ENCODE assay signal across 8 mouse cellular contexts in genomic region chr11:11788521-11788974, GRCm38 (mm10). TPM values are rescaled to one million over a fixed set of nuclear protein-coding genes. Genes with fewer than 3 reads are reported as not detected.
DNase-seq lines count a peak whose midpoint lies in the region; ATAC-seq and TF ChIP-seq lines count a peak whose summit lies in the region.

No protein-coding gene starts in this region.

- H3K4me1 ChIP-seq in bone marrow macrophage, adult 2 months (ENCODE audit: control insufficient read depth, insufficient read depth, low read length): peaks cover 19% of the 10 kb centered on the region
- no peaks in the 10 kb centered on the region for H3K4me1 ChIP-seq in embryonic fibroblast, embryonic 13.5 days (ENCODE audit: control insufficient read depth, insufficient read depth, low read length)
- no peaks in the 10 kb centered on the region for H3K4me1 ChIP-seq in heart, embryonic 10.5 days
- no peaks in the 10 kb centered on the region for H3K4me1 ChIP-seq in kidney, embryonic 14.5 days (ENCODE audit: control insufficient read depth, insufficient read depth, low read length)
- H3K4me1 ChIP-seq in limb, embryonic 15.5 days: no peaks in the 10 kb centered on the region

- H3K9ac ChIP-seq in kidney, embryonic 14.5 days (ENCODE audit: low read depth, low read length): no peak overlapping the region
- H3K9ac ChIP-seq in limb, embryonic 15.5 days: no peak overlapping the region

- peak overlapping the region; percentile 31; the same call in 1 of the 2 replicates for H3K4me2 ChIP-seq in kidney, embryonic 14.5 days (replicated peaks; ENCODE audit: low read depth, low read length)
- peak overlapping the region; percentile 31 for H3K4me2 ChIP-seq in limb, embryonic 15.5 days

- under 1% methylated on average over 8 of the region's 8 CpGs for WGBS in heart, embryonic 10.5 days
- 1% methylated on average over 8 of the region's 8 CpGs for WGBS in kidney, embryonic 14.5 days
- 1% methylated on average over 8 of the region's 8 CpGs for WGBS in limb, embryonic 15.5 days

- H3K79me2 ChIP-seq in C2C12 (ENCODE audit: control insufficient read depth, insufficient read depth): no peaks in the 10 kb centered on the region

- peak; percentile 97 for ATAC-seq in kidney, embryonic 14.5 days (ENCODE audit: low FRiP score, low TSS enrichment)
- peak; percentile 76 for ATAC-seq in limb, embryonic 15.5 days (ENCODE audit: insufficient number of reproducible peaks, low FRiP score, low TSS enrichment, low read depth)

- H3K9me3 ChIP-seq in heart, embryonic 10.5 days: no peaks in the 10 kb centered on the region
- H3K9me3 ChIP-seq in kidney, embryonic 14.5 days (ENCODE audit: control insufficient read depth, low read length): no peaks in the 10 kb centered on the region
- no peaks in the 10 kb centered on the region for H3K9me3 ChIP-seq in limb, embryonic 15.5 days

- H3ac ChIP-seq in C2C12 (ENCODE audit: control insufficient read depth, insufficient read length, low read depth): no peak overlapping the region

- no peak overlapping the region for H3K27ac ChIP-seq in bone marrow macrophage, adult 2 months (ENCODE audit: insufficient read depth, low read depth, low read length)
- H3K27ac ChIP-seq in embryonic fibroblast, embryonic 13.5 days (ENCODE audit: insufficient read depth, low read length): no peak overlapping the region
- no peak overlapping the region for H3K27ac ChIP-seq in heart, embryonic 10.5 days
- no peak overlapping the region for H3K27ac ChIP-seq in kidney, embryonic 14.5 days (ENCODE audit: low read depth, low read length)
- no peak overlapping the region for H3K27ac ChIP-seq in limb, embryonic 15.5 days

- TF ChIP-seq CTCF in C2C12 (IDR thresholded peaks at IDR 0.05; ENCODE audit: control insufficient read depth, insufficient read depth, insufficient read length): peak; percentile 56
- TF ChIP-seq CTCF in bone marrow macrophage, adult 2 months (IDR thresholded peaks at IDR 0.05; ENCODE audit: low read depth, low read length): peak; percentile 45
- TF ChIP-seq CTCF in embryonic fibroblast, embryonic 13.5 days (IDR thresholded peaks at IDR 0.05; ENCODE audit: borderline replicate concordance, insufficient read depth, low read length): peak; percentile 55; the same call in 1 of the 2 replicates

- no peaks in the 10 kb centered on the region for H3K36me3 ChIP-seq in C2C12 (ENCODE audit: control insufficient read depth, insufficient read depth)
- no peaks in the 10 kb centered on the region for H3K36me3 ChIP-seq in heart, embryonic 10.5 days
- no peaks in the 10 kb centered on the region for H3K36me3 ChIP-seq in kidney, embryonic 14.5 days (ENCODE audit: control insufficient read depth, insufficient read depth, low read length)
- H3K36me3 ChIP-seq in limb, embryonic 15.5 days: no peaks in the 10 kb centered on the region

- DNase-seq in heart, embryonic 10.5 days (ENCODE audit: low spot score): peak; percentile 90
- peak; percentile 32 to 67 for DNase-seq in monocyte, adult 2 months (ENCODE audit: low read depth in 1 of 2, low spot score in 2 of 2)
- peak; percentile 53 to 70 for DNase-seq in spleen, postnatal 14 days (ENCODE audit: low spot score in 2 of 2)

- H3K79me3 ChIP-seq in C2C12 (ENCODE audit: low read depth): no peaks in the 10 kb centered on the region

- no peak for TF ChIP-seq POLR2A in bone marrow macrophage, adult 2 months (IDR thresholded peaks at IDR 0.05; ENCODE audit: borderline replicate concordance, low read depth, low read length)
- TF ChIP-seq POLR2A in embryonic fibroblast, embryonic 13.5 days (IDR thresholded peaks at IDR 0.05; ENCODE audit: low read depth, low read length): no peak

- H3K27me3 ChIP-seq in C2C12 (ENCODE audit: control insufficient read depth, insufficient read depth, insufficient read length): peaks cover 10% of the 10 kb centered on the region
- H3K27me3 ChIP-seq in heart, embryonic 10.5 days (ENCODE audit: insufficient read depth, poor library complexity, severe bottlenecking): no peaks in the 10 kb centered on the region
- H3K27me3 ChIP-seq in kidney, embryonic 14.5 days (ENCODE audit: control insufficient read depth, insufficient read depth, low read length): no peaks in the 10 kb centered on the region
- no peaks in the 10 kb centered on the region for H3K27me3 ChIP-seq in limb, embryonic 15.5 days

- no peak overlapping the region for H3K4me3 ChIP-seq in C2C12 (ENCODE audit: insufficient read depth, poor library complexity, severe bottlenecking)
- no peak overlapping the region for H3K4me3 ChIP-seq in bone marrow macrophage, adult 2 months (ENCODE audit: insufficient read depth, low read length)
- H3K4me3 ChIP-seq in embryonic fibroblast, embryonic 13.5 days (ENCODE audit: insufficient read depth, low read length): no peak overlapping the region
- H3K4me3 ChIP-seq in heart, embryonic 10.5 days: peak overlapping the region; percentile 25; the same call in 1 of the 2 replicates
- no peak overlapping the region for H3K4me3 ChIP-seq in kidney, embryonic 14.5 days (ENCODE audit: low read length)
- H3K4me3 ChIP-seq in limb, embryonic 15.5 days: no peak overlapping the region

TF ChIP-seq in C2C12, 6 proteins besides CTCF, POLR2A, EP300 and RAD21:
- TF ChIP-seq MYOD1 (IDR thresholded peaks at IDR 0.05; ENCODE audit: control insufficient read depth, insufficient read length, low read depth) (no peak), MAX (IDR thresholded peaks at IDR 0.05) (no peak), CEBPB (IDR thresholded peaks at IDR 0.05; ENCODE audit: low read depth) (no peak), MYOG (IDR thresholded peaks at IDR 0.05; ENCODE audit: control insufficient read depth, extremely low read depth, insufficient read length) (no peak), USF1 (IDR thresholded peaks at IDR 0.05; ENCODE audit: low read depth) (no peak), FOSL1 (IDR thresholded peaks at IDR 0.05; ENCODE audit: insufficient read depth, low read length, poor library complexity, severe bottlenecking) (no peak)

RNA-seq across cellular contexts. Expression of gene Fignl1, which starts 20.2 kb away (rescaled TPM):
- polyA plus RNA-seq in C2C12 (2012; fragmentation: generic; extraction: Trizol): 19.3 TPM
- polyA plus RNA-seq in bone marrow macrophage, adult 2 months (2012; ENCODE audit: insufficient read depth, insufficient read length, missing spikeins): 10.6 and 11.3 TPM in 2 replicates
- 17.5 and 24.4 TPM in 2 replicates for polyA plus RNA-seq in embryonic fibroblast, embryonic 13.5 days (2011; ENCODE audit: insufficient read length, low read depth, missing spikeins)
- 94.9 and 96.4 TPM in 2 replicates for polyA plus RNA-seq in heart, embryonic 10.5 days (2016; fragmentation: Nextera tagmentation; extraction: Ambion mirVana)
- polyA plus RNA-seq in kidney, embryonic 14.5 days (2014; fragmentation: Nextera tagmentation; extraction: Ambion mirVana): 59.2 and 85.4 TPM in 2 replicates
- polyA plus RNA-seq in limb, embryonic 15.5 days (2015; fragmentation: Nextera tagmentation; extraction: Ambion mirVana): 41.8 and 43.2 TPM in 2 replicates
